Mouse (Mus musculus) testis, postnatal 14 days (tissue): ENCODE results near the gene Daw1.

Source experiments
- DNase-seq: peaks from one replicate; pipeline ENCODE4 v3.0.0; 2021; ENCODE audit warnings: low spot score

Gene Daw1

GRCm38 (mm10) chr1:83209981-83210380, 50.4 kb downstream of the Daw1 start:
- DNase-seq = no peak

DNA sequence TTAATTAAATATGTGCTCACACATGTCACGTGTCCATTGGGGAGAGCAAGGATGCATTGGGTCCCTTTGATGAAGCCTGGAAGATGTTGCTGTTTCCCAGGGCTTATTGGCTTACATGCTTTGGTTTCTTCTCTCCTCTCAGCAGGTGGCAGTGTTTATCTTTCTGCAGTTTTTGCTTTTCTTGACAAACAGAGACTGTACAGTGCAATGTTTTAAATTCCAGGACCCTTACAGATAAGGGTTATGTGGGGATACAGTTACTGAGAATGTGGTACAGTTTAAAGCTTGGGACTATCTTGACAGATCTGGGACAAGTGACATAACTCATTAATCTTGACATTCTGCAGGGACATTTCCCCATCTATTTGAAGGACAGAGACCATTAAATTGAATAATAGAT, 58.7 kb downstream of the Daw1 start:
- DNase-seq = no peak

- DNase-seq = no peak
Measured at GRCm38 (mm10) chr1:83223072-83223471, 63.5 kb downstream of the Daw1 start.

GRCm38 (mm10) chr1:83224423-83224960, 64.9 kb downstream of the Daw1 start:
- no peak for DNase-seq

GRCm38 (mm10) chr1:83227946-83228345, 68.4 kb downstream of the Daw1 start:
- no peak for DNase-seq

DNA sequence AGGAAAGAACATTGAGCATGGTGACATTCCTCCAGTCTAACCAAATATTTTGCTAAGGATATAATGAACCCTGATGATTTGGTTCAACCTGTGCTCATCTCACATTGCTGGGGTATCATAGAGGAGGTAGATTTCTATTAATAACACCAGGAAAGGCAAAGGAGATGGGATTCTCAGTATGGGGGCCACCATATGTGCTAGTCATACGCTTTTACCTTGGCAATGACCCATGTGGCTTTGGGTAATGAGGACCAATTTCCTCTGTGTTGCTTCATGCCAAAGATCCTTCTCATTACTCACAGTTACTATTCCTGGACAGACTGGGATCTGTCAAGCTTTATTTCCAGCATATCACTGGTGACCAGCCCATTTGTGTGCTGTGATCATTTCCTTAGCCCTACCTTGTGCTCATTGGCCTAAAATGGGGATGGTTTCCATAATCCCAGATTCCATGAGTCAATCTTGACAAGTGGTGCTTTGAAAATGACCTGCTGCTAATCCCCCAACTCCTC, 88.7 kb downstream of the Daw1 start:
- DNase-seq = no peak

DNA sequence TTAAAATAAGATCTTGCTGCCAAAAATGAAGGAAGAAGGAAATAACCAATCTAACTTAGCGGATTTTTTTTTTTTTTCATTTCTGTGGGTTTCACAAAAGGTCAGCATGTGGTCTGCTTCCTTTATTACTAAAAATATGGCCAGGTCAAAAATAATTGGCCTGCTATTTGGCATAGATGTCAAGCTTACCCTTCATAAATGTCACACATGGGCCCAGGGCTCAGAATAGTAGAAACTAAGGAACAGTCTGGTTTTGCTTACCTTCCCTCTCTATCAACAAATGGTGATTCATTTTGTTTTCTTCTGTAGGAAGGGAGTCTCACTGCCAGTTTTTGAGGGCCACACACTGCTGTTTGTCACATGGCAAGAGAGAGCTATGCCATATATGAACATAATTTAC, 92.2 kb downstream of the Daw1 start:
- no peak for DNase-seq
